Mouse (Mus musculus) limb, embryonic 15.5 days (tissue): ENCODE measurements around the gene Dcaf17. TPM values are rescaled to one million over a fixed set of nuclear protein-coding genes. Genes with fewer than 3 reads are reported as not detected.

Source experiments
- ATAC-seq: fragments of 200-750 bp; cut with Nextera tagmentation; 2 replicates; pipeline ENCODE4 v1.8.0; 2017; ENCODE audit warnings: low read depth, moderate TSS enrichment; ENCODE audit not compliant: insufficient number of reproducible peaks, low FRiP score, low TSS enrichment
- H3K27ac ChIP-seq: fragments of 300-500 bp; sonication (generic); 2 replicates; pipeline ENCODE4 v1.5.1; 2015; ENCODE audit warnings: moderate library complexity, mild to moderate bottlenecking, inconsistent platforms
- H3K27me3 ChIP-seq: fragments of 300-500 bp; sonication (generic); 2 replicates; pipeline ENCODE4 v1.6.1; 2015; ENCODE audit warnings: inconsistent platforms
- H3K36me3 ChIP-seq: fragments of 300-500 bp; sonication (generic); 2 replicates; pipeline ENCODE4 v1.6.1; 2015; ENCODE audit warnings: inconsistent platforms
- H3K4me1 ChIP-seq: fragments of 300-500 bp; sonication (generic); 2 replicates; pipeline ENCODE4 v1.6.1; 2015; ENCODE audit warnings: inconsistent platforms
- H3K4me2 ChIP-seq: fragments of 300-500 bp; sonication (generic); 2 replicates; pipeline ENCODE4 v1.6.1; 2015; ENCODE audit warnings: mild to moderate bottlenecking, inconsistent platforms
- H3K4me3 ChIP-seq: fragments of 300-500 bp; sonication (generic); 2 replicates; pipeline ENCODE4 v1.5.1; 2015; ENCODE audit warnings: mild to moderate bottlenecking, inconsistent platforms
- H3K9ac ChIP-seq: fragments of 300-500 bp; sonication (generic); 2 replicates; pipeline ENCODE4 v1.6.1; 2015; ENCODE audit warnings: inconsistent platforms
- H3K9me3 ChIP-seq: fragments of 300-500 bp; sonication (generic); 2 replicates; pipeline ENCODE4 v1.6.1; 2016; ENCODE audit warnings: inconsistent platforms
- WGBS: fragments of 180-500 bp; shearing (Covaris S2); methylation state at CpG from one replicate; pipeline ENCODE4 v1.1.7; 2015; 5-methylcytosine and 5-hydroxymethylcytosine counted together
- polyA plus RNA-seq: library from polyadenylated mRNA; unstranded; fragments of >200 nt; fragmentation: Nextera tagmentation; extraction: Ambion mirVana; gene quantifications from 2 replicates; pipeline ENCODE4 v1.2.1, GENCODE M21; 2015

The Dcaf17 gene
- polyA plus RNA-seq, 1 experiment from 2014 or later: 29.5 TPM

DNA sequence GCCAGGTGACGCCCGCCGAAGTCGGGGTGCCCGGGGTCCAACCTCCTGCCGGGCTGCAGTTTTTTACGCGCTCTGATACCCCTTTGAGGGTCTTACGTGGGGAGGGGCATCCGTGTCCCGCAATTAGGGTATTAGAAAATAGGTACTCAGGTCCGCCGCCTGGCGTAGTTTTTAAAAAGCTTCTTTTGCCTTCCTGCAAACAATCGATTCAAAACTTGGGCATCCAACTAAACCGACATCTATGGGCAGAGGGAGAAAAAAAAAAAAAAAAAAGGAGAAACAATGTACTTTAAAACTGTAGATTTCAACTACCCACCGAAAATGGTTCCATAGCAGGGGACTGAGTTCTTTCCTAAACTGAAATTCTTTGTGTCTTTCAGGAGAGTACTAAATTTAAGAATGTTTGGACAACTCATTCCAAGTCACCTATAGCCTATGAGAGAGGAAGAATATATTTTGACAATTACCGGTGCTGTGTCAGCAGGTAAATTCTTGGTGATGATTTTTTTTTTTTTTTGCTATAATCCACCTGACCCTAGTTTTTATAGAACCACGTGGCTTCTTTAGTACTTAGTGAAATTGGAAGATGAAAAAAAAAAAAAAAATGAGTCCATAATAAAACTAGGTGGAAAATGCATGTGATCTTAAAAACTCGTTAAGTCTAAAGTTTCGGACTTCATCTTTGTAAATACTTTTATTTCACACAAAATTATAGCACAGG, 1.1 kb downstream of the Dcaf17 start:
- ATAC-seq: no peak
- Histone ChIP-seq H3K4me1 (no peaks in the 10 kb centered on the region), H3K9ac (peak overlapping the region; percentile 90), H3K27ac (peak overlapping the region; percentile 96), H3K4me2 (peak overlapping the region; percentile 62), H3K27me3 (no peaks in the 10 kb centered on the region), H3K9me3 (no peaks in the 10 kb centered on the region), H3K36me3 (peaks cover 13% of the 10 kb centered on the region), H3K4me3 (peak overlapping the region; percentile 88)
- 7% methylated on average over 21 of the region's 21 CpGs for WGBS

DNA sequence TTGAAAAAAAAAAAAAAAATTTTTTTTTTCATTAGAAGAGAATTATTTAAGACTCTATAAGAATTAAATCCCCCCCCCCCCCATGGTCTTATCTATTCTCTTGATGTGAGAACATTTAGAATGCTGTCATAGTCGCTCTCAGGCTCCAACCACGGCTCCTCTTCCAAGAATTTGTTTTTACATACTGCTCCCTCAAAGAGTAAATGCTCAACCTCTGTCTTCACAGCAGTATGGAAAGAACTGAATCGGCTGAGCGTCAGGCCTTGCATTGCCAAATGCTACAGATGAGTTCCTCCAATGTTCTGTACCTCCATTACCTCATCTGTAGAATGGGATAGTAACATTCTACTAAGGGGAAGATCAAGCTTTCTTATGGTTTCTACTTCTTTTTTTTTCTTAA, 16.5 kb downstream of the Dcaf17 start:
- Histone ChIP-seq H3K9me3 (no peaks in the 10 kb centered on the region), H3K36me3 (no peaks in the 10 kb centered on the region), H3K4me3 (no peak overlapping the region), H3K27me3 (no peaks in the 10 kb centered on the region), H3K27ac (no peak overlapping the region), H3K9ac (no peak overlapping the region), H3K4me2 (no peak overlapping the region), H3K4me1 (no peaks in the 10 kb centered on the region)
- 99% methylated on average over 4 of the region's 4 CpGs for WGBS
- no peak for ATAC-seq

DNA sequence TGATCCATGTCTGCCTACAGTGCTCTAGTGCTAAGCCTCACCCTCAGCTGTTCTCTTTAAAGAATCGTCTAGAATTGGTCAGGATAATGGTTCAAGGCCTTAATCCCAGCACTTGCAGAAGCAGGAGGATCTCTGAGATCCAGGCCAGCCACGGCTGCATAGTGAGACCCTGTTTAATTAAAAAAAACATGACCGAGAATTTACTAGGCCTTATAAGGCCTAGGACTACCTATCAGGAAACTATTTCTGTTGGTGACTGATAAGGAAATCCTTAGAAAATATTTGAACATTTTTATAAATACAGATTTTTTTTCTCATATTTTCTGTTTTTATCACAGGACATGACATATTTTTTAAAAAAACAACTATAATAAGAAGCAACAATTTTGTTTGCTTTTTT, 18.2 kb downstream of the Dcaf17 start:
- Histone ChIP-seq H3K36me3 (no peaks in the 10 kb centered on the region), H3K9ac (no peak overlapping the region), H3K4me2 (no peak overlapping the region), H3K9me3 (no peaks in the 10 kb centered on the region), H3K27me3 (no peaks in the 10 kb centered on the region), H3K27ac (no peak overlapping the region), H3K4me3 (no peak overlapping the region), H3K4me1 (no peaks in the 10 kb centered on the region)
- 85% methylated on average over 3 of the region's 3 CpGs for WGBS
- ATAC-seq: no peak

DNA sequence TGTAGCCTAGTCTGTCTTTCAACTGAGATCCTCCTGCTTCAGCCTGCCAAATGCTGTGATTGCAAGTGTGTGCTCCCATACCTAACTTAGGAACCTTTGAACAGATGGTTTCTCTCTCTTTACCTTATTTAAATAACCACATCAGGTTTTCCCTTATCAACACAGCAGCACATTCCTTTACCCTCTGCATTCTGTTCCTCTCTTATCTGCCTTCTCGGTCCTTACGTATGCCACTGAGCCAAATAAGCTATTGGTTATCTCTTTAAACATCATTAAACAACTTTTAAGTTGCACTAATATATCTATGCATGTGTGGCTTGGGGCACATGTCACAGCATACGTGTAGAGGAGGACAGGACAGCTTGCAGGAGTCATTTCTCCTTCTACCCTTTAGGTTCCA, 18.7 kb downstream of the Dcaf17 start:
- H3K27ac ChIP-seq: no peak overlapping the region
- no peaks in the 10 kb centered on the region for H3K4me1 ChIP-seq
- H3K36me3 ChIP-seq: no peaks in the 10 kb centered on the region
- ATAC-seq: no peak
- H3K9ac ChIP-seq: no peak overlapping the region
- H3K4me2 ChIP-seq: no peak overlapping the region
- H3K4me3 ChIP-seq: no peak overlapping the region
- no peaks in the 10 kb centered on the region for H3K9me3 ChIP-seq
- WGBS: 90% methylated on average over 3 of the region's 3 CpGs
- no peaks in the 10 kb centered on the region for H3K27me3 ChIP-seq

DNA sequence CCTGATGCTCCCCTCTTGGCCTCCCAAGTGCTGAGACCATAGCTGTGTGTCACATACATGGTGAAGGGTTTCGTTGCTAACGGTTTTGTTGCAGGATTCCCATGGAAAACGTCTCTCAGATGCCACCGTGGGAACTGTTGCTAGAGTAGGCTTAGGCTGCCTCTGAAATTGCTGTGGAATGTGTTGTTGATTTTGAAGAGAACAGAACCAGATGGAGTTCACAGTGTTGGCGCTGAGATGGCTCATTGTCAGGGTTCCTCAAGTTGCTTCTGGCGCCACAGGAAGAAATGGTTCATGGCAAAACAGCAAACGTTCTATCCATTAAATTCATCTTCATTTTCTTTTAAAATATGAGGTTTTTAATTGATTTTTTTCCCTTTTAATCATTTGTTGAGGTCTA, 27.3 kb downstream of the Dcaf17 start:
- WGBS: 77% methylated on average over 7 of the region's 7 CpGs
- H3K36me3 ChIP-seq: peaks cover 16% of the 10 kb centered on the region
- ATAC-seq: no peak

DNA sequence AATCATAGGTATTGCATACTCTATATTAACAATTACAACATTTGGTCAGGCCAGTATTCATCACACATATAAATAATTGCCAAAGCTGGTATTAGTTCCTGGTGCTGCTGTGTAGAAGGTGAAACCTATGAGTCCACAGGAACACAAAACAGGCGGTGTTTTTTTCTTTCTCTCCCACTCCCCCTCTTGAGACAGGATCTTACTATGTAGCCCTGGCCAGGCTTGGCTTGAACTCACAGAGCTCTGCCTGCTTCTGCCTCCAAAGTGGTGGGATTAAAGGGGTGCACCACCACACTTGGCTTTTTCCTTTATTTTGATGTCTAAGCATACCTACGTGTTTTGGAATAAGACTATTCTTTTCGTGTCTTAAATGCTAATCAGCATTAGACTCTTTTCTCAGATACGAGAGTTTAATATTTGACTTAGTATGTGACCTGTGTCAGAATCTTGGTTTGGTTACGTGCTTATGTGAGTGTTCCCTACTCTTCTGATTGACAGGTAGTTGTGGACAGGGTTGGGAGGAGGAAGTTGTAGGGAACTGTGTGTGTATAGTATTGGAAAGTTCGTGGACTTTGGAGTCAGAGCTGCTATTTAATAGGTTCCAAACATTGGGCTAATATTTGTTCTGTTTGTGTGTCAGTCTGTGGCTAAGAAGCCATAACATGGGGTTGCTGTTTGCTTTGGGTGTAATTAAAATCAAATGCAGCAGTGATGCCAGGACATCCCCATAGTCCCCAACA, 28.5 kb downstream of the Dcaf17 start:
- no peaks in the 10 kb centered on the region for H3K4me1 ChIP-seq
- peaks cover 22% of the 10 kb centered on the region for H3K36me3 ChIP-seq
- no peaks in the 10 kb centered on the region for H3K27me3 ChIP-seq
- WGBS: 91% methylated on average over 6 of the region's 6 CpGs
- no peak for ATAC-seq
- H3K9ac ChIP-seq: no peak overlapping the region
- H3K27ac ChIP-seq: no peak overlapping the region
- H3K9me3 ChIP-seq: no peaks in the 10 kb centered on the region
- no peak overlapping the region for H3K4me3 ChIP-seq
- no peak overlapping the region for H3K4me2 ChIP-seq

More for the DNA sequence above, 27.3 kb downstream of the Dcaf17 start:
- Histone ChIP-seq H3K4me3 (no peak overlapping the region), H3K4me2 (no peak overlapping the region), H3K9me3 (no peaks in the 10 kb centered on the region), H3K9ac (no peak overlapping the region), H3K4me1 (no peaks in the 10 kb centered on the region), H3K27ac (no peak overlapping the region), H3K27me3 (no peaks in the 10 kb centered on the region)

DNA sequence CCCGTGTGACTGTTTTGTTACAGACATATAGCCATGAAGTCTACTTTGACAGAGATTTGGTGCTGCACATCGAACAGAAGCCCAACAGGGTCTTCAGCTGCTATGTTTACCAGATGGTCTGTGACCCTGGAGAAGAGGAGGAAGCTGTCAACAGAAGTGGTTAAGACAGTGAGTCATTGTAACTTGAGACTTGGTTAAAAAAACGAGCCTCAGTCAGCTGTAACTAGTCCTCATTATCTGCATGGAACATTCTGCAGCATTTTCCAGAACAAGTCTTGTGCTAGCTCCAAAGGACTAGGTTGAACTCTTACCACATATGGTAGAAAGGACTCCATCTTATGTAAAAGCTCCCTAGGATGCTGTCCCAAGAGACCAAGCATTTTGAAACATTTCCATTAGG, 34.6 kb downstream of the Dcaf17 start:
- ATAC-seq: no peak
- Histone ChIP-seq H3K9me3 (no peaks in the 10 kb centered on the region), H3K27me3 (no peaks in the 10 kb centered on the region), H3K27ac (no peak overlapping the region), H3K4me3 (no peak overlapping the region), H3K36me3 (peaks cover 36% of the 10 kb centered on the region), H3K4me2 (no peak overlapping the region), H3K9ac (no peak overlapping the region), H3K4me1 (no peaks in the 10 kb centered on the region)
- 58% methylated on average over 3 of the region's 3 CpGs for WGBS

DNA sequence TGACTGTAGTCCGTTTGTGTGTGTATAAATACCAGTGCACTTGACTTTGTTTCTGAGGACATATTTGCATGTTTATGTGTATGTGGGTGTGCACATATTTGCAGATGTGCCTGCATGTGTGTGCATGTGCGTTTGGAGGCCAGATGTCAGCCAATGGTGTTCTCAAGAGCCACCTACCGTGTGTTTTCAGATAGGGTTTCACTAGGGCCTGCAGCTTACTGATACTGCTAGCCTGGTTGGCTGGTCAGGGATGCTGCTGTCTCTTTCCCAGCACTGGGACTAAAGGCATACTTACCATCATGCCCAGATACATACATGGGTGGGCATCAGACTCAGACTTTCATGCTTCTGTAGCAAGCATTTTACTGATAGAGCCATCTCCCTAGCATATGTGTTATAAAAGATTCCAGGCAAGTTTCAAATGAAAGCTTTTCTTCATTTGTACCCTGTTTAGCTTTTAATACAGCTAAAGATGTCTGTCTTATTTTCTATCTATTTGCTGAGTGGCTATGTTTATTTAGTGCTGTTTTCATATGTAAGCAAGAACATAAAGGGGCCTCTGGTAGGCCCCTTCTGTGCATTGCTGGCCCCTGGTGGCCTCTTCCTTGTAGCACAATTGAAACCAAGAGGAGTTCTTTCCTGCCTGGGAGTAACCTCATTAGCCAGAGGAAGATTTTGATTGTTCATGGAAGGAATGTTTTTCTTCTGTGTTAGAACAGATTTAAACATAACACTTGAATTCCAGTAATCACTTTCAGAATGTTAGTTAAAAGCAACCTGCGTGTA, 35.7 kb downstream of the Dcaf17 start:
- no peak for ATAC-seq
- Histone ChIP-seq H3K27ac (no peak overlapping the region), H3K36me3 (peaks cover 36% of the 10 kb centered on the region), H3K4me3 (no peak overlapping the region), H3K4me2 (no peak overlapping the region), H3K4me1 (no peaks in the 10 kb centered on the region), H3K9ac (no peak overlapping the region), H3K9me3 (no peaks in the 10 kb centered on the region), H3K27me3 (no peaks in the 10 kb centered on the region)
- 66% methylated on average over 4 of the region's 4 CpGs for WGBS

DNA sequence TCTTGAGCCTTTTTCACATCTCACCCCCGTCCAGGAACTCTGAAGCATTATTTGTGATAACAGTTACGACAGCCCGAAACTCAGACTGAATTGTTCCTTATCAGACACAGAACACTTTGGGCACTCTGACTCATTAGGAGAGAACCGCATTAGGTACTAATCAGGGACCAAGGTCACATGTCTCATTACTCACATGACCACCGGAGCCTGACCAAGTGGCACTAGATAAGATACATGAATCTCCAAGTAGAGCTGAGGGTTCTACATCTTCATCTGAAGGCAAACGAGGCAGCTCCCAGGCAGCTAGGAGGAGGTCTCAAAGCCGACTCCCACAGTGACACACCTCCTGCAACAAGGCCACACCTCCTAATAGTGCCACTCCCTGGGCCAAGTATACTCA, 41.0 kb downstream of the Dcaf17 start:
- WGBS: 81% methylated on average over 7 of the region's 7 CpGs
- no peak overlapping the region for H3K4me3 ChIP-seq
- H3K27me3 ChIP-seq: no peaks in the 10 kb centered on the region
- peaks cover 13% of the 10 kb centered on the region; the same call in 1 of the 2 replicates for H3K36me3 ChIP-seq
- H3K9me3 ChIP-seq: no peaks in the 10 kb centered on the region
- ATAC-seq: no peak
- H3K9ac ChIP-seq: no peak overlapping the region
- no peak overlapping the region for H3K27ac ChIP-seq
- H3K4me1 ChIP-seq: no peaks in the 10 kb centered on the region
- H3K4me2 ChIP-seq: no peak overlapping the region

DNA sequence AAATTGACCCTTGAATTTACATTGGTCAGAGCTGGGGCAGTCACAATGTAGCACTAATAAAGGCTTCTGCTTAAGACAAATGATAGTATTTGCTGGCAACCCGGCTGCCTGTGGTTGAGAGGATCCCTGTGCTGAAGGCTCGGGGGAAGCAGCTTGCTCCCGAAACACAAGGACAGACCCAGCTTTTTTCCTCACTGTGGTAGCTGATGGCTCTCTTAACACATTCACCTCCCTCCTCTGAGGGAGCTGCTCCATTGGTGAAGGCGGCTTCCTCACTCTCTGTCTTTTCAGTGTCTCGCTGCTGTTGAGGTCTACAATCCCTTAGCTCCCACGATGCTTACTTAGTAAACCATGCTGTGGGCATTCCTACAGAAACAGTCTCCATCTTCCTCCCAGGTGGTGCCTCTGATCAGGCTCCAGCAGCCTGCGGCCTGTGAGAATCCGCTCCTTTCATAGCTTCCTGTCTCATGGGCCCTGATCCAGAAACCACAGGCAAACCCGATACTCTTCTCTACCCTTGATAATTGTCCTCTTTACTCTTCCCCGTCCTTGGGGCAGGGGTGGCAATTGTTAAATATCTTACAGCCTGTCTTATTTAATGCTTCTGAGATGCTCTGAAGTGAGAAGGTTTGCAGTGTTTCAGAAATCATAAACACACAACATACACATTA, 47.6 kb downstream of the Dcaf17 start:
- H3K9me3 ChIP-seq: no peaks in the 10 kb centered on the region
- H3K4me2 ChIP-seq: no peak overlapping the region
- no peak for ATAC-seq
- no peak overlapping the region for H3K9ac ChIP-seq
- no peaks in the 10 kb centered on the region for H3K27me3 ChIP-seq
- 66% methylated on average over 10 of the region's 10 CpGs for WGBS
- H3K36me3 ChIP-seq: 0 out of 2 replicates have a peak, but pooled peaks cover 4% of the 10 kb centered on the region
- H3K4me3 ChIP-seq: no peak overlapping the region
- no peak overlapping the region for H3K27ac ChIP-seq
- H3K4me1 ChIP-seq: peaks cover 6% of the 10 kb centered on the region; the same call in 1 of the 2 replicates

DNA sequence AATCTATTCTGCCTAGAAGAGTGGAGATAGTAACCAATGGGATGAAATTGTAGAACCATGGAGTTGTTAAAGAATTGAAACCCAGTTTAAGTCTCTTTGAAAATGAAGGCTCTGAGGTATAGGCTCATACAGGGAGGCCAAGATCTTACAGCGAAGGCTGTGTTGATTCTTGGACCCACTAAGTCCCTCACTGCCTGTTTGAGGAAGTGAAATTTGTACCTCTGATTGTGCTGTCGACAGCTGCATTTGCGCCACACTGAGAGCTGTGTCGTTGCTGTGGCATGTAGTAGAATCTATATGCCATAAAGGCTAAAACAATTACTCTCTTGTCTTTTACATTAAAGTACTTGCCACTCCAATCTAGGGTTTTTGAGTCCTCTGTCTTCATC, 48.2 kb downstream of the Dcaf17 start:
- peaks cover 6% of the 10 kb centered on the region; the same call in 1 of the 2 replicates for H3K4me1 ChIP-seq
- H3K4me2 ChIP-seq: no peak overlapping the region
- no peak overlapping the region for H3K4me3 ChIP-seq
- 74% methylated on average over 4 of the region's 4 CpGs for WGBS
- H3K9me3 ChIP-seq: no peaks in the 10 kb centered on the region
- no peak for ATAC-seq
- 0 out of 2 replicates have a peak, but pooled peaks cover 4% of the 10 kb centered on the region for H3K36me3 ChIP-seq
- H3K9ac ChIP-seq: no peak overlapping the region
- H3K27me3 ChIP-seq: no peaks in the 10 kb centered on the region
- H3K27ac ChIP-seq: no peak overlapping the region
